Mouse (Mus musculus): Measurements from ENCODE around the gene Rnf150. TPM values are rescaled to one million over a fixed set of nuclear protein-coding genes. Genes with fewer than 3 reads are reported as not detected.

The Rnf150 gene
- total and polyA plus RNA-seq, 3 experiments = not detected

DNA sequence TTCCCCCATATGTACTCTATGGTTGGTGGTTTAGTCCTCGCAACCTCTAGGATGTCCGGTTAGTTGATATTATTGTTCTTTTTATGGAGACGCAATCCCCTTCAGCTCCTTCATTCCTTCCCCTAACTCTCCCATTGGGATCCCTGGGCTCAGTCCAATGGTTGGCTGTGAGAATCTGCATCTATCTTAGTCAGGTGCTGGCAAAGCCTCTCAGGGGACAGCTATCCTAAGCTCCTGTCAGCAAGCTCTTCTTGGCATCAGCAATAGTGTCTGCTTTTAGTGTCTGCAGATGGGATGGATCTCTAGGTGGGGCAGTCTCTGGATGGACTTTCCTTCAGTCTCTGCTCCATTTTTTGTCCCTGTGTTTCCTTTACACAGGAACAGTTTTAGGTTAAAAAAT, 62.1 kb downstream of the Rnf150 start:
- no peaks in the 10 kb centered on the region for H3K36me3 ChIP-seq (ENCODE audit: control insufficient read depth in 1 of 2, insufficient read depth in 2 of 2, low read length in 2 of 2)
- no peak overlapping the region for H3K9ac ChIP-seq (ENCODE audit: control insufficient read depth, low read depth, low read length, poor library complexity, severe bottlenecking)
- no peaks in the 10 kb centered on the region for H3K9me3 ChIP-seq (replicated peaks; ENCODE audit: insufficient read depth, low read length)
- TF ChIP-seq MYC (IDR thresholded peaks at IDR 0.05; ENCODE audit: low read depth, low read length) = no peak
- TF ChIP-seq MYB (IDR thresholded peaks at IDR 0.05; ENCODE audit: low read depth, low read length) = no peak
- no peak for TF ChIP-seq TAL1 (IDR thresholded peaks at IDR 0.05; ENCODE audit: low read length)
- no peak for TF ChIP-seq KAT2A (conservative IDR thresholded peaks at IDR 0.05; ENCODE audit: low read depth, low read length)
- no peak for TF ChIP-seq TBP (IDR thresholded peaks at IDR 0.05; ENCODE audit: low read depth, low read length)
- TF ChIP-seq MEF2A (IDR thresholded peaks at IDR 0.05; ENCODE audit: extremely low read depth, insufficient replicate concordance, low read depth, low read length, poor library complexity, severe bottlenecking) = no peak
- TF ChIP-seq MAZ (IDR thresholded peaks at IDR 0.05; ENCODE audit: low read depth, low read length) = no peak
- TF ChIP-seq ZMIZ1 (IDR thresholded peaks at IDR 0.05; ENCODE audit: low read depth, low read length) = no peak
- TF ChIP-seq GABPA (IDR thresholded peaks at IDR 0.05; ENCODE audit: low read depth, low read length) = no peak
- no peak for TF ChIP-seq TCF12 (IDR thresholded peaks at IDR 0.05; ENCODE audit: low read depth, low read length)
- TF ChIP-seq CTCF (IDR thresholded peaks at IDR 0.05 in 2 of 3, conservative IDR thresholded peaks at IDR 0.05 in 1 of 3; ENCODE audit: control insufficient read depth in 1 of 3, insufficient read depth in 1 of 3, low read depth in 2 of 3, low read length in 3 of 3, poor library complexity in 1 of 3, severe bottlenecking in 1 of 3) = no peak
- TF ChIP-seq USF2 (IDR thresholded peaks at IDR 0.05; ENCODE audit: borderline replicate concordance in 1 of 2, insufficient read depth in 1 of 2, low read depth in 1 of 2, low read length in 2 of 2) = no peak
- no peak for TF ChIP-seq ELF1 (IDR thresholded peaks at IDR 0.05; ENCODE audit: low read depth, low read length)
- TF ChIP-seq POLR2AphosphoS2 (IDR thresholded peaks at IDR 0.05; ENCODE audit: low read length) = no peak
- no peak for TF ChIP-seq POLR2AphosphoS5 (IDR thresholded peaks at IDR 0.05; ENCODE audit: borderline replicate concordance, low read depth, low read length)
- TF ChIP-seq NRF1 (IDR thresholded peaks at IDR 0.05; ENCODE audit: insufficient read depth, low read depth, low read length, poor library complexity, severe bottlenecking) = no peak
- no peak for TF ChIP-seq MXI1 (IDR thresholded peaks at IDR 0.05; ENCODE audit: low read depth, low read length)
- DNase-seq (ENCODE audit: low read depth, low spot score) = no peak
- H3K79me2 ChIP-seq (ENCODE audit: control insufficient read depth, insufficient read depth, low read length, poor library complexity) = no peaks in the 10 kb centered on the region
- H3K27ac ChIP-seq (ENCODE audit: control insufficient read depth, low read depth, low read length) = no peak overlapping the region
- H3K27me3 ChIP-seq (ENCODE audit: control insufficient read depth in 1 of 2, insufficient read depth in 2 of 2, low read length in 2 of 2) = no peaks in the 10 kb centered on the region
- H3K4me1 ChIP-seq (ENCODE audit: control insufficient read depth in 1 of 2, insufficient read depth in 2 of 2, low read length in 2 of 2) = no peaks in the 10 kb centered on the region
- no peak overlapping the region for H3K4me3 ChIP-seq (ENCODE audit: control insufficient read depth in 1 of 2, insufficient read depth in 1 of 2, low read depth in 2 of 2, low read length in 2 of 2)

DNA sequence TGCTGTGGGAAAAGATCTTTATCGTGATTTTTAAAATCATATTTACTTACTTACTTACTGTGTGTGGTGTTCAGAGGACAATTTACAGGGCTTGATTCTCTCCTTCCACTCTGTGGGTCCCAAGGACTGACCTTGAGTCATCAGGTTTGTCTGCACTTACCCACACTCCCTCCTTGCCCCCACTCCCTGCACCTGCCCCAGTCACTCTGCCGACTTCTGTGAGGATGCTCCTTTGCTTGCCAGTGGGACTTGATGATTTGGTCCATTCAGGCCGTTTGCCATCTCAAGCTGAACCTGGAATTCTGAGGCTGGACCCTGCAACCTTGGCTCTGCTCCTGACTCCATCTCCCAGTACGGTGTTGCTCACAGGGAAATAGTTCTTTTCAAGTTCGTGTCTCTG, 63.4 kb downstream of the Rnf150 start:
- Histone ChIP-seq H3K79me2 (ENCODE audit: control insufficient read depth, insufficient read depth, low read length, poor library complexity) (no peaks in the 10 kb centered on the region), H3K9me3 (replicated peaks; ENCODE audit: insufficient read depth, low read length) (no peaks in the 10 kb centered on the region), H3K27ac (ENCODE audit: control insufficient read depth, low read depth, low read length) (no peak overlapping the region), H3K27me3 (ENCODE audit: control insufficient read depth in 1 of 2, insufficient read depth in 2 of 2, low read length in 2 of 2) (no peaks in the 10 kb centered on the region), H3K4me1 (ENCODE audit: control insufficient read depth in 1 of 2, insufficient read depth in 2 of 2, low read length in 2 of 2) (no peaks in the 10 kb centered on the region), H3K4me3 (ENCODE audit: control insufficient read depth in 1 of 2, insufficient read depth in 1 of 2, low read depth in 2 of 2, low read length in 2 of 2) (no peak overlapping the region), H3K36me3 (ENCODE audit: control insufficient read depth in 1 of 2, insufficient read depth in 2 of 2, low read length in 2 of 2) (no peaks in the 10 kb centered on the region), H3K9ac (ENCODE audit: control insufficient read depth, low read depth, low read length, poor library complexity, severe bottlenecking) (no peak overlapping the region)
- no peak for TF ChIP-seq TBP (IDR thresholded peaks at IDR 0.05; ENCODE audit: low read depth, low read length)
- TF ChIP-seq MEF2A (IDR thresholded peaks at IDR 0.05; ENCODE audit: extremely low read depth, insufficient replicate concordance, low read depth, low read length, poor library complexity, severe bottlenecking) = no peak
- no peak for TF ChIP-seq EP300 (IDR thresholded peaks at IDR 0.05; ENCODE audit: low read depth in 1 of 2, low read length in 2 of 2)
- TF ChIP-seq ZMIZ1 (IDR thresholded peaks at IDR 0.05; ENCODE audit: low read depth, low read length) = no peak
- TF ChIP-seq POLR2AphosphoS2 (IDR thresholded peaks at IDR 0.05; ENCODE audit: low read length) = no peak
- TF ChIP-seq BHLHE40 (IDR thresholded peaks at IDR 0.05; ENCODE audit: borderline replicate concordance, low read depth, low read length) = no peak
- no peak for TF ChIP-seq ZKSCAN1 (IDR thresholded peaks at IDR 0.05; ENCODE audit: low read depth, low read length)
- no peak for TF ChIP-seq MAZ (IDR thresholded peaks at IDR 0.05; ENCODE audit: low read depth, low read length)
- no peak for TF ChIP-seq ELF1 (IDR thresholded peaks at IDR 0.05; ENCODE audit: low read depth, low read length)
- TF ChIP-seq RAD21 (IDR thresholded peaks at IDR 0.05; ENCODE audit: low read depth, low read length) = no peak
- no peak for TF ChIP-seq ZNF384 (IDR thresholded peaks at IDR 0.05; ENCODE audit: low read depth, low read length)
- no peak for TF ChIP-seq POLR2A (IDR thresholded peaks at IDR 0.05; ENCODE audit: control insufficient read depth in 1 of 2, insufficient read depth in 1 of 2, low read depth in 1 of 2, low read length in 2 of 2, poor library complexity in 1 of 2)
- no peak for TF ChIP-seq SIN3A (IDR thresholded peaks at IDR 0.05; ENCODE audit: low read length)
- TF ChIP-seq E2F4 (IDR thresholded peaks at IDR 0.05; ENCODE audit: borderline replicate concordance, low read depth, low read length) = no peak
- no peak for TF ChIP-seq CHD1 (IDR thresholded peaks at IDR 0.05; ENCODE audit: low read depth, low read length)
- no peak for TF ChIP-seq ZC3H11A (IDR thresholded peaks at IDR 0.05; ENCODE audit: low read depth, low read length)
- no peak for TF ChIP-seq HCFC1 (IDR thresholded peaks at IDR 0.05; ENCODE audit: low read depth, low read length)
- no peak for TF ChIP-seq POLR2AphosphoS5 (IDR thresholded peaks at IDR 0.05; ENCODE audit: borderline replicate concordance, low read depth, low read length)
- no peak for TF ChIP-seq RCOR1 (IDR thresholded peaks at IDR 0.05; ENCODE audit: low read depth, low read length)
- DNase-seq (ENCODE audit: low read depth, low spot score) = no peak

All from MEL (cell line).